Mouse (Mus musculus): Measurements from ENCODE around the gene Dusp14.

DNA sequence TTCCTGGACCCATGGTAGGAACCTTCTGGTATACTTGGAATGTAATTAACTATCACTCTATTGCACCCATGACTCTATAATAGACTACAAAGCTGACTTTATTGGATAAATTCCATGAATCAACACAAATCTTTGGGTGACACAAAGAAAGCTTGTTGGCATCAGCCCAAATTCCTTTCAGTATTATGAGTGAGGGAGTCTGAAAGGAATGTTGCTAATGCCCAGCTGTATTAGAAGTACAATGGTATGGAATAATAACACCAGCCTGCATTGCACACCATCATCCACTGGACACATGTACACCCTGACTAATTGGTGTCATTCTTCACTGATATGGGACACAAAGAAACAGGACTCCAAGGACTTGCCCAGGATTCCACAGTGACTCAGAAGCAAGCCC lies 32.1 kb upstream of the Dusp14 start:
- no peak for TF ChIP-seq CTCF (IDR thresholded peaks at IDR 0.05; ENCODE audit: insufficient read depth, low read depth, low read length)
- no peak for TF ChIP-seq POLR2A (IDR thresholded peaks at IDR 0.05; ENCODE audit: insufficient read depth, low read depth, low read length)
